Mouse (Mus musculus) midbrain, embryonic 14.5 days (tissue): ENCODE measurements at regions not wholly inside any gene's neighbourhood (a gene's known extent, or its start where the extent isn't known, plus 50 kb on each side); places are given as distances from the start of the nearest gene placed in this dataset.
A peak's percentile ranks its signal among the peaks of the same experiment; 100 is the strongest.

Source experiments
- ATAC-seq: fragments of 200-750 bp; cut with Nextera tagmentation; 2 replicates; pipeline ENCODE4 v1.8.0; 2017; ENCODE audit warnings: moderate number of reproducible peaks, moderate library complexity; ENCODE audit not compliant: low FRiP score, low TSS enrichment
- DNase-seq: peaks from one replicate; pipeline ENCODE4 v3.0.0-alpha.2; 2015
- H3K27ac ChIP-seq: fragments of 300-500 bp; sonication (generic); replicated peaks from 2 replicates; pipeline ENCODE4 v1.5.1; 2014; ENCODE audit warnings: mild to moderate bottlenecking, low read depth, low read length, moderate library complexity
- H3K27me3 ChIP-seq: fragments of 300-500 bp; sonication (generic); 2 replicates; pipeline ENCODE4 v1.6.1; 2014; ENCODE audit warnings: low read length, control low read depth, mixed read lengths; ENCODE audit not compliant: control insufficient read depth, insufficient read depth
- H3K36me3 ChIP-seq: fragments of 300-500 bp; sonication (generic); 2 replicates; pipeline ENCODE4 v1.6.1; 2014; ENCODE audit warnings: low read length, control low read depth; ENCODE audit not compliant: control insufficient read depth, insufficient read depth
- H3K4me1 ChIP-seq: fragments of 300-500 bp; sonication (generic); 2 replicates; pipeline ENCODE4 v1.6.1; 2014; ENCODE audit warnings: mild to moderate bottlenecking, antibody characterized with exemption, low read length, control low read depth; ENCODE audit not compliant: control insufficient read depth, insufficient read depth
- H3K4me2 ChIP-seq: fragments of 300-500 bp; sonication (generic); 2 replicates; pipeline ENCODE4 v1.6.1; 2014; ENCODE audit warnings: mild to moderate bottlenecking, low read length, moderate library complexity
- H3K4me3 ChIP-seq: fragments of 300-500 bp; sonication (generic); replicated peaks from 2 replicates; pipeline ENCODE4 v1.5.1; 2014; ENCODE audit warnings: low read depth, low read length
- H3K9ac ChIP-seq: fragments of 300-500 bp; sonication (generic); replicated peaks from 2 replicates; pipeline ENCODE4 v1.6.1; 2014; ENCODE audit warnings: mild to moderate bottlenecking, low read length, moderate library complexity
- H3K9me3 ChIP-seq: fragments of 300-500 bp; sonication (generic); 2 replicates; pipeline ENCODE4 v1.6.1; 2016; ENCODE audit warnings: low read length, control low read depth, mixed read lengths; ENCODE audit not compliant: control insufficient read depth
- WGBS: fragments of 180-500 bp; shearing (Covaris S2); extraction: QIAGEN DNeasy Blood & Tissue Kit; methylation state at CpG from one replicate; pipeline ENCODE4 v1.1.7; 2014; 5-methylcytosine and 5-hydroxymethylcytosine counted together

- no peaks in the 10 kb centered on the region for H3K9me3 ChIP-seq
- H3K9ac ChIP-seq = no peak overlapping the region
- DNase-seq = no peak
- no peaks in the 10 kb centered on the region for H3K4me1 ChIP-seq
- no peak overlapping the region for H3K27ac ChIP-seq
- 70% methylated on average over 5 of the region's 5 CpGs for WGBS
- no peak for ATAC-seq
- no peaks in the 10 kb centered on the region for H3K36me3 ChIP-seq
- H3K4me3 ChIP-seq = no peak overlapping the region
- no peak overlapping the region for H3K4me2 ChIP-seq
- H3K27me3 ChIP-seq = no peaks in the 10 kb centered on the region
Observed at GRCm38 (mm10) chr16:55526230-55526842, 228.6 kb upstream of the Zpld1 start.

- Histone ChIP-seq H3K36me3 (no peaks in the 10 kb centered on the region), H3K4me3 (no peak overlapping the region), H3K4me2 (no peak overlapping the region), H3K4me1 (no peaks in the 10 kb centered on the region), H3K27me3 (no peaks in the 10 kb centered on the region), H3K27ac (no peak overlapping the region), H3K9me3 (no peaks in the 10 kb centered on the region), H3K9ac (no peak overlapping the region)
- WGBS = 90% methylated on average over 1 of the region's 1 CpGs
- DNase-seq (no peak), ATAC-seq (no peak)
Observed at GRCm38 (mm10) chr16:55523264-55523663, 225.5 kb upstream of the Zpld1 start.

GRCm38 (mm10) chr16:55522283-55522682 is 224.5 kb upstream of the Zpld1 start:
- no peaks in the 10 kb centered on the region for H3K36me3 ChIP-seq
- no peak overlapping the region for H3K9ac ChIP-seq
- no peak overlapping the region for H3K27ac ChIP-seq
- no peaks in the 10 kb centered on the region for H3K4me1 ChIP-seq
- no peaks in the 10 kb centered on the region for H3K27me3 ChIP-seq
- 88% methylated on average over 1 of the region's 1 CpGs for WGBS
- DNase-seq = no peak
- H3K4me3 ChIP-seq = no peak overlapping the region
- H3K4me2 ChIP-seq = no peak overlapping the region
- ATAC-seq = no peak
- H3K9me3 ChIP-seq = no peaks in the 10 kb centered on the region

GRCm38 (mm10) chr16:55521421-55521971 is 223.7 kb upstream of the Zpld1 start:
- no peaks in the 10 kb centered on the region for H3K9me3 ChIP-seq
- 96% methylated on average over 6 of the region's 6 CpGs for WGBS
- no peak overlapping the region for H3K9ac ChIP-seq
- ATAC-seq = no peak
- H3K4me1 ChIP-seq = no peaks in the 10 kb centered on the region
- no peaks in the 10 kb centered on the region for H3K36me3 ChIP-seq
- H3K27me3 ChIP-seq = no peaks in the 10 kb centered on the region
- DNase-seq = no peak
- no peak overlapping the region for H3K4me2 ChIP-seq
- H3K27ac ChIP-seq = no peak overlapping the region
- H3K4me3 ChIP-seq = no peak overlapping the region

- H3K27me3 ChIP-seq = no peaks in the 10 kb centered on the region
- no peak overlapping the region for H3K4me3 ChIP-seq
- WGBS = 94% methylated on average over 6 of the region's 6 CpGs
- peaks cover 2% of the 10 kb centered on the region; the same call in 1 of the 2 replicates for H3K4me1 ChIP-seq
- no peaks in the 10 kb centered on the region for H3K36me3 ChIP-seq
- H3K27ac ChIP-seq = no peak overlapping the region
- no peaks in the 10 kb centered on the region for H3K9me3 ChIP-seq
- H3K9ac ChIP-seq = no peak overlapping the region
- DNase-seq = no peak
- no peak for ATAC-seq
- H3K4me2 ChIP-seq = no peak overlapping the region
Observed at GRCm38 (mm10) chr16:55520077-55520476, 222.3 kb upstream of the Zpld1 start.

GRCm38 (mm10) chr16:55519646-55520045 is 221.9 kb upstream of the Zpld1 start:
- no peak overlapping the region for H3K9ac ChIP-seq
- no peak overlapping the region for H3K4me2 ChIP-seq
- DNase-seq (peak; percentile 14), ATAC-seq (no peak)
- H3K4me3 ChIP-seq = no peak overlapping the region
- no peaks in the 10 kb centered on the region for H3K36me3 ChIP-seq
- no peak overlapping the region for H3K27ac ChIP-seq
- peaks cover 7% of the 10 kb centered on the region; the same call in 1 of the 2 replicates for H3K4me1 ChIP-seq
- H3K9me3 ChIP-seq = no peaks in the 10 kb centered on the region
- no peaks in the 10 kb centered on the region for H3K27me3 ChIP-seq
- WGBS = 95% methylated on average over 1 of the region's 1 CpGs

GRCm38 (mm10) chr16:55516994-55517393 is 219.2 kb upstream of the Zpld1 start:
- no peak overlapping the region for H3K9ac ChIP-seq
- H3K36me3 ChIP-seq = no peaks in the 10 kb centered on the region
- no peak overlapping the region for H3K4me2 ChIP-seq
- no peak overlapping the region for H3K27ac ChIP-seq
- no peak overlapping the region for H3K4me3 ChIP-seq
- ATAC-seq (no peak), DNase-seq (no peak)
- no peaks in the 10 kb centered on the region for H3K27me3 ChIP-seq
- H3K4me1 ChIP-seq = peaks cover 11% of the 10 kb centered on the region; the same call in 1 of the 2 replicates
- H3K9me3 ChIP-seq = no peaks in the 10 kb centered on the region
- 81% methylated on average over 4 of the region's 4 CpGs for WGBS

GRCm38 (mm10) chr16:55515228-55515696 is 217.5 kb upstream of the Zpld1 start:
- Histone ChIP-seq H3K4me2 (peak overlapping the region; percentile 58), H3K9me3 (no peaks in the 10 kb centered on the region), H3K27ac (peak overlapping the region; percentile 3; the same call in 1 of the 2 replicates), H3K27me3 (no peaks in the 10 kb centered on the region), H3K9ac (peak overlapping the region; percentile 48), H3K4me1 (peaks cover 11% of the 10 kb centered on the region; the same call in 1 of the 2 replicates), H3K4me3 (peak overlapping the region; percentile 28), H3K36me3 (no peaks in the 10 kb centered on the region)
- ATAC-seq (peak; percentile 74), DNase-seq (peak; percentile 60)
- 7% methylated on average over 16 of the region's 16 CpGs for WGBS
